8 mouse cellular contexts compared by ENCODE assay signal in the genomic region with DNA sequence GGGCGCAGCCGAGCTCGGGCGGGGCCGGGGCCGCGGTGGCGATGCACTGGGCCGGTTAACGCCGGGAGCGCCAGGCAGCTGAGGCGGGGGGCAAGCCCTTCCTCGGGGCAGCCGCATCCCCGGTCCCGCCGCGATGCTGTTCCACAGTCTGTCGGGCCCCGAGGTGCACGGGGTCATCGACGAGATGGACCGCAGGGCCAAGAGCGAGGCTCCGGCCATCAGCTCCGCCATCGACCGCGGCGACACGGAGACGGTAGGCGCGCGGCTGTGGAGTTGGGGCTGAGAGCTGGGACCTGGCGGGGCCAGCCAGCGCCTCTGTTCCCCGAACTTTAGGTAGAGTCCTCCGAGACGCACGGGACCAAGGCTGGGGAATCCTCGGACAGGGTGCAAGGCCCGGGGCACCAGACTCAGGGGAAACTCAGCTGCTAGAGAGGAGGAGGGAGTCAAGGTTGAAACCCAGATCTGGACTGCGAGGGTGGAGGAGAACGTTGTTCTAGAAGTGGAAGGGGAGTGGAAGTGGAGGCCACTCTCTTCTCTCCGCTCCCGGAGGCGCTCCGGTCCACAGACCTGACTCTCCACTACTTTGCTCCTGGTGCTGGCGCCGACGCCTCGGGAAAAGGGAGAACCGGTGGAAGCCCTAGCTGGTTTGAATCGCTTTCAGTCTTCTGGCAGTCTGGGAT. TPM values are rescaled to one million over a fixed set of nuclear protein-coding genes. Genes with fewer than 3 reads are reported as not detected.
A peak's percentile ranks its signal among the peaks of the same experiment; 100 is the strongest.
DNase-seq lines count a peak whose midpoint lies in the region; ATAC-seq and TF ChIP-seq lines count a peak whose summit lies in the region.

No protein-coding gene starts in this region.

- peaks cover 86% of the 10 kb centered on the region for H3K27me3 ChIP-seq in heart, embryonic 12.5 days (replicated peaks)
- no peaks in the 10 kb centered on the region for H3K27me3 ChIP-seq in forebrain, embryonic 15.5 days
- H3K27me3 ChIP-seq in liver, embryonic 13.5 days: peaks cover 100% of the 10 kb centered on the region

- no peak for ATAC-seq in heart, embryonic 12.5 days (ENCODE audit: insufficient number of reproducible peaks, low FRiP score)
- 0 out of 2 replicates have a peak, but pooled peaks have one; percentile 3 for ATAC-seq in forebrain, embryonic 15.5 days (replicated peaks)
- ATAC-seq in liver, embryonic 13.5 days (ENCODE audit: low read depth): no peak

- H3K4me1 ChIP-seq in heart, embryonic 12.5 days (replicated peaks): peaks cover 43% of the 10 kb centered on the region
- H3K4me1 ChIP-seq in ES-E14 (ENCODE audit: control insufficient read depth in 2 of 2, insufficient read depth in 2 of 2, low read length in 2 of 2, poor library complexity in 1 of 2): no peaks in the 10 kb centered on the region
- H3K4me1 ChIP-seq in forebrain, embryonic 15.5 days: peaks cover 78% of the 10 kb centered on the region
- H3K4me1 ChIP-seq in liver, embryonic 13.5 days (replicated peaks): peaks cover 30% of the 10 kb centered on the region

- intact Hi-C loops in heart, postnatal 14 days (cut with DNase I): loop anchor here (5.0 kb wide), 1 partner anchor 64 kb away; a partner anchor contains a TSS

- no peaks in the 10 kb centered on the region for H3K36me3 ChIP-seq in heart, embryonic 12.5 days
- no peaks in the 10 kb centered on the region for H3K36me3 ChIP-seq in ES-E14 (ENCODE audit: control insufficient read depth, insufficient read depth, low read length, poor library complexity, severe bottlenecking)
- H3K36me3 ChIP-seq in forebrain, embryonic 15.5 days: no peaks in the 10 kb centered on the region
- H3K36me3 ChIP-seq in liver, embryonic 13.5 days: no peaks in the 10 kb centered on the region

- H3K9me3 ChIP-seq in heart, embryonic 12.5 days (replicated peaks): no peaks in the 10 kb centered on the region
- H3K9me3 ChIP-seq in ES-E14 (ENCODE audit: control insufficient read depth, insufficient read depth, low read depth, low read length): no peaks in the 10 kb centered on the region
- no peaks in the 10 kb centered on the region for H3K9me3 ChIP-seq in forebrain, embryonic 15.5 days
- H3K9me3 ChIP-seq in liver, embryonic 13.5 days (replicated peaks): no peaks in the 10 kb centered on the region

- peak overlapping the region; percentile 66 for H3K4me2 ChIP-seq in heart, embryonic 12.5 days
- H3K4me2 ChIP-seq in forebrain, embryonic 15.5 days (replicated peaks): peak overlapping the region; percentile 86
- peak overlapping the region; percentile 59 for H3K4me2 ChIP-seq in liver, embryonic 13.5 days

- in situ Hi-C loops in ES-E14 (cut with MboI; ENCODE audit: low sequenced_read_pairs in 2 of 2, unreplicated experiment in 2 of 2): no loop called here

- 1% methylated on average over 54 of the region's 57 CpGs for WGBS in heart, embryonic 12.5 days
- under 1% methylated on average over 56 of the region's 57 CpGs for WGBS in forebrain, embryonic 15.5 days
- under 1% methylated on average over 57 of the region's 57 CpGs for WGBS in liver, embryonic 13.5 days (ENCODE audit: insufficient replicate concordance)

- no peak for DNase-seq in heart, postnatal 14 days
- no peak for DNase-seq in ES-E14 (ENCODE audit: low read depth, low spot score)
- no peak for DNase-seq in liver, embryonic 13.5 days
- DNase-seq in testis, postnatal 10 days (ENCODE audit: low spot score): peak; percentile 50
- no peak for DNase-seq in spleen, adult 18-20 months
- DNase-seq in thymus, postnatal 25 days: no peak

- peak overlapping the region; percentile 44 for H3K4me3 ChIP-seq in heart, embryonic 12.5 days
- peak overlapping the region; percentile 10 to 46; a peak in 2 of 4 replicates for H3K4me3 ChIP-seq in ES-E14 (ENCODE audit: insufficient read depth in 1 of 2, low read depth in 1 of 2, low read length in 2 of 2, poor library complexity in 1 of 2, severe bottlenecking in 1 of 2)
- peak overlapping the region; percentile 72 for H3K4me3 ChIP-seq in forebrain, embryonic 15.5 days
- H3K4me3 ChIP-seq in liver, embryonic 13.5 days (replicated peaks): peak overlapping the region; percentile 48

- H3K27ac ChIP-seq in heart, embryonic 12.5 days (ENCODE audit: poor library complexity, severe bottlenecking): no peak overlapping the region
- no peak overlapping the region for H3K27ac ChIP-seq in ES-E14 (ENCODE audit: insufficient read depth, low read depth, low read length, poor library complexity, severe bottlenecking)
- H3K27ac ChIP-seq in forebrain, embryonic 15.5 days (replicated peaks): peak overlapping the region; percentile 96
- no peak overlapping the region; the same call in 1 of the 2 replicates for H3K27ac ChIP-seq in liver, embryonic 13.5 days

- H3K9ac ChIP-seq in heart, embryonic 12.5 days: no peak overlapping the region; the same call in 1 of the 2 replicates
- H3K9ac ChIP-seq in ES-E14 (ENCODE audit: insufficient read depth, low read depth, low read length, poor library complexity, severe bottlenecking): peak overlapping the region; percentile 33; the same call in 1 of the 2 replicates
- peak overlapping the region; percentile 93 for H3K9ac ChIP-seq in forebrain, embryonic 15.5 days (replicated peaks)
- H3K9ac ChIP-seq in liver, embryonic 13.5 days: peak overlapping the region; percentile 36; the same call in 1 of the 2 replicates

TF ChIP-seq in ES-E14, 5 proteins besides CTCF, POLR2A, EP300 and RAD21:
- TF ChIP-seq HCFC1 (IDR thresholded peaks at IDR 0.05; ENCODE audit: borderline replicate concordance, insufficient read depth, low read length) (no peak), CHD2 (IDR thresholded peaks at IDR 0.05; ENCODE audit: low read depth, low read length) (no peak), MAFK (IDR thresholded peaks at IDR 0.05; ENCODE audit: insufficient read depth, low read depth, low read length) (no peak), ZNF384 (IDR thresholded peaks at IDR 0.05; ENCODE audit: low read depth, low read length) (no peak), ZC3H11A (IDR thresholded peaks at IDR 0.05; ENCODE audit: borderline replicate concordance, low read depth, low read length) (no peak)

RNA-seq across cellular contexts. Expression of a gene that starts 12.7 kb away (rescaled TPM):
- polyA plus RNA-seq in heart, embryonic 12.5 days (2016; fragmentation: Nextera tagmentation; extraction: Ambion mirVana): 0.36 and 0.70 TPM in 2 replicates
- total RNA-seq in heart, postnatal 14 days (2021): under 1 TPM in 1 of 2 experiments, not detected in 1; 0.07 TPM
- 0.32 and 0.36 TPM in 2 replicates for total RNA-seq in ES-E14 (2012; rRNA removed)
- 91.0 and 111 TPM in 2 replicates for polyA plus RNA-seq in forebrain, embryonic 15.5 days (2015; fragmentation: Nextera tagmentation; extraction: Ambion mirVana)
- 2.7 and 2.9 TPM in 2 replicates for polyA plus RNA-seq in liver, embryonic 13.5 days (2015; fragmentation: Nextera tagmentation; extraction: Ambion mirVana)

Comparison
In these comparisons a context has a peak if more than half of its experiments do, and no peak if none do; other contexts are left out.
1. RNA of a gene that starts 12.7 kb away (polyA plus RNA-seq): 91.0 to 111 TPM in forebrain, embryonic 15.5 days; 2.7 to 2.9 TPM in liver, embryonic 13.5 days and 0.36 to 0.70 TPM in heart, embryonic 12.5 days; every median in the first group is over 10 times any median in the second.
2. Peak in every context shown above with its lines, with median percentiles within 50 percentile points of each other: H3K4me2 ChIP-seq and H3K4me3 ChIP-seq.